Mouse (Mus musculus) olfactory bulb, adult 2 months (tissue): ENCODE measurements around the gene Pxk. TPM values are rescaled to one million over a fixed set of nuclear protein-coding genes. Genes with fewer than 3 reads are reported as not detected.
"Not testable (repeated sequence)": the region's sequence is repeated elsewhere in the genome, so short reads cannot be mapped to it uniquely, and the experiment has no call there.

Source experiments
- H3K27ac ChIP-seq: fragments of 200-500 bp; 2 replicates; pipeline ENCODE4 v1.5.1; 2012; ENCODE audit warnings: low read depth, low read length; ENCODE audit not compliant: insufficient read depth
- H3K4me1 ChIP-seq: fragments of 200-500 bp; 2 replicates; pipeline ENCODE4 v1.6.1; 2012; ENCODE audit warnings: low read length; ENCODE audit not compliant: control insufficient read depth, insufficient read depth
- H3K4me3 ChIP-seq: fragments of 200-500 bp; 2 replicates; pipeline ENCODE4 v1.5.1; 2012; ENCODE audit warnings: mild to moderate bottlenecking, low read depth, low read length, moderate library complexity; ENCODE audit not compliant: insufficient read depth
- CTCF ChIP-seq: fragments of 200-500 bp; IDR thresholded peaks from 2 replicates; pipeline ENCODE4 v1.5.1; 2012; ENCODE audit warnings: low read depth, mild to moderate bottlenecking, low read length, moderate library complexity; ENCODE audit not compliant: insufficient read depth
- POLR2A ChIP-seq: fragments of 200-500 bp; IDR thresholded peaks from 2 replicates; pipeline ENCODE4 v1.6.1; 2012; ENCODE audit warnings: mild to moderate bottlenecking, low read depth, low read length, moderate library complexity; ENCODE audit not compliant: insufficient read depth
- whole genome bisulfite sequencing: fragments of 180-500 bp; shearing (Covaris S2); methylation state at CpG from one replicate; pipeline ENCODE4 v1.1.7; 2018; 5-methylcytosine and 5-hydroxymethylcytosine counted together
- polyA plus RNA-seq: library from polyadenylated mRNA; stranded (reverse); fragments of >200 nt; gene quantifications from 2 replicates; pipeline ENCODE4 v1.2.4, GENCODE M21; 2012; ENCODE audit warnings: low replicate concordance; ENCODE audit not compliant: missing spikeins, insufficient read depth, insufficient read length

Gene Pxk
- polyA plus RNA-seq, 1 experiment: not detected

- H3K4me1 ChIP-seq: peaks cover 11% of the 10 kb centered on the region
- 87% methylated on average over 8 of the region's 8 CpGs for WGBS
- TF ChIP-seq POLR2A (no peak), CTCF (no peak)
Observed at GRCm38 (mm10) chr14:8112036-8112435, 14.0 kb downstream of the Pxk start.

GRCm38 (mm10) chr14:8113616-8114015, 15.6 kb downstream of the Pxk start:
- Histone ChIP-seq H3K4me1 (peaks cover 8% of the 10 kb centered on the region), H3K4me3 (no peak overlapping the region), H3K27ac (no peak overlapping the region)
- WGBS: 98% methylated on average over 2 of the region's 2 CpGs
- no peak for TF ChIP-seq POLR2A
- no peak for TF ChIP-seq CTCF

More at GRCm38 (mm10) chr14:8112036-8112435, 14.0 kb downstream of the Pxk start:
- Histone ChIP-seq H3K4me3 (no peak overlapping the region), H3K27ac (no peak overlapping the region)

GRCm38 (mm10) chr14:8114306-8114705, 16.3 kb downstream of the Pxk start:
- H3K27ac ChIP-seq: no peak overlapping the region
- H3K4me3 ChIP-seq: no peak overlapping the region
- 65% methylated on average over 3 of the region's 3 CpGs for WGBS
- no peak for TF ChIP-seq POLR2A
- no peak for TF ChIP-seq CTCF
- H3K4me1 ChIP-seq: peaks cover 8% of the 10 kb centered on the region

GRCm38 (mm10) chr14:8114756-8115155, 16.7 kb downstream of the Pxk start:
- H3K4me1 ChIP-seq: peaks cover 8% of the 10 kb centered on the region
- no peak overlapping the region for H3K27ac ChIP-seq
- WGBS: 79% methylated on average over 1 of the region's 1 CpGs
- no peak for TF ChIP-seq POLR2A
- TF ChIP-seq CTCF: no peak
- no peak overlapping the region for H3K4me3 ChIP-seq

- WGBS: 88% methylated on average over 4 of the region's 4 CpGs
- Histone ChIP-seq H3K27ac (no peak overlapping the region), H3K4me1 (peaks cover 8% of the 10 kb centered on the region), H3K4me3 (no peak overlapping the region)
- TF ChIP-seq CTCF (no peak), POLR2A (no peak)
Observed at GRCm38 (mm10) chr14:8115772-8116171, 17.8 kb downstream of the Pxk start.

- TF ChIP-seq POLR2A: no peak
- no peak for TF ChIP-seq CTCF
- H3K4me3 ChIP-seq: no peak overlapping the region
- 59% methylated on average over 2 of the region's 2 CpGs for WGBS
- no peak overlapping the region for H3K27ac ChIP-seq
- peaks cover 8% of the 10 kb centered on the region for H3K4me1 ChIP-seq
Observed at GRCm38 (mm10) chr14:8117371-8117770, 19.4 kb downstream of the Pxk start.

GRCm38 (mm10) chr14:8119454-8119853, 21.4 kb downstream of the Pxk start:
- TF ChIP-seq POLR2A: no peak
- no peak for TF ChIP-seq CTCF
- H3K4me1 ChIP-seq: peaks cover 8% of the 10 kb centered on the region
- H3K4me3 ChIP-seq: no peak overlapping the region
- WGBS: 83% methylated on average over 5 of the region's 5 CpGs
- H3K27ac ChIP-seq: no peak overlapping the region

GRCm38 (mm10) chr14:8119904-8120303, 21.9 kb downstream of the Pxk start:
- Histone ChIP-seq H3K4me3 (no peak overlapping the region), H3K27ac (no peak overlapping the region), H3K4me1 (peaks cover 8% of the 10 kb centered on the region)
- TF ChIP-seq CTCF (no peak), POLR2A (no peak)
- 86% methylated on average over 3 of the region's 3 CpGs for WGBS

- Histone ChIP-seq H3K27ac (no peak overlapping the region), H3K4me1 (peaks cover 6% of the 10 kb centered on the region; the same call in 1 of the 2 replicates), H3K4me3 (no peak overlapping the region)
- TF ChIP-seq POLR2A (no peak), CTCF (no peak)
- 51% methylated on average over 7 of the region's 7 CpGs for WGBS
Observed at GRCm38 (mm10) chr14:8123141-8123540, 25.1 kb downstream of the Pxk start.

GRCm38 (mm10) chr14:8123611-8124010, 25.6 kb downstream of the Pxk start:
- H3K4me3 ChIP-seq, H3K4me1 ChIP-seq, H3K27ac ChIP-seq: not testable (repeated sequence)
- WGBS: 98% methylated on average over 10 of the region's 10 CpGs
